Mouse (Mus musculus): Measurements from ENCODE around the gene Kmt2b. TPM values are rescaled to one million over a fixed set of nuclear protein-coding genes. Genes with fewer than 3 reads are reported as not detected.
A peak's percentile ranks its signal among the peaks of the same experiment; 100 is the strongest.

Kmt2b gene
- polyA plus RNA-seq, 1 experiment from 2014 or later, result 13.2 TPM

- ATAC-seq (ENCODE audit: insufficient number of reproducible peaks, insufficient read depth, low FRiP score, low read depth), result no peak
- H3K9ac ChIP-seq (replicated peaks; ENCODE audit: low read depth, low read length), result no peak overlapping the region
- peak overlapping the region; percentile 92; the same call in 1 of the 2 replicates for H3K4me2 ChIP-seq (replicated peaks; ENCODE audit: low read depth, low read length)
- no peaks in the 10 kb centered on the region for H3K9me3 ChIP-seq (ENCODE audit: control insufficient read depth, low read depth, low read length)
- 35% methylated on average over 8 of the region's 8 CpGs for WGBS
- H3K27ac ChIP-seq (ENCODE audit: low read length), result no peak overlapping the region
- no peaks in the 10 kb centered on the region for H3K27me3 ChIP-seq (ENCODE audit: control insufficient read depth, insufficient read depth, low read length)
- no peak overlapping the region for H3K4me3 ChIP-seq (ENCODE audit: low read depth, low read length)
- peaks cover 15% of the 10 kb centered on the region for H3K4me1 ChIP-seq (ENCODE audit: control insufficient read depth, insufficient read depth, low read length)
- H3K36me3 ChIP-seq (ENCODE audit: control insufficient read depth, insufficient read depth, low read length), result peaks cover 39% of the 10 kb centered on the region; the same call in 1 of the 2 replicates
Measured at GRCm38 (mm10) chr7:30532931-30533330, 55.6 kb downstream of the Kmt2b start.

- peaks cover 19% of the 10 kb centered on the region for H3K4me1 ChIP-seq (ENCODE audit: control insufficient read depth, insufficient read depth, low read length)
- 80% methylated on average over 9 of the region's 9 CpGs for WGBS
- H3K4me3 ChIP-seq (ENCODE audit: low read depth, low read length), result no peak overlapping the region
- no peak for ATAC-seq (ENCODE audit: insufficient number of reproducible peaks, insufficient read depth, low FRiP score, low read depth)
- H3K36me3 ChIP-seq (ENCODE audit: control insufficient read depth, insufficient read depth, low read length), result peaks cover 43% of the 10 kb centered on the region; the same call in 1 of the 2 replicates
- H3K9me3 ChIP-seq (ENCODE audit: control insufficient read depth, low read depth, low read length), result no peaks in the 10 kb centered on the region
- H3K4me2 ChIP-seq (replicated peaks; ENCODE audit: low read depth, low read length), result no peak overlapping the region
- no peak overlapping the region for H3K27ac ChIP-seq (ENCODE audit: low read length)
- H3K27me3 ChIP-seq (ENCODE audit: control insufficient read depth, insufficient read depth, low read length), result no peaks in the 10 kb centered on the region
- H3K9ac ChIP-seq (replicated peaks; ENCODE audit: low read depth, low read length), result no peak overlapping the region
Measured at GRCm38 (mm10) chr7:30531291-30531815, 57.2 kb downstream of the Kmt2b start.

- ATAC-seq (ENCODE audit: insufficient number of reproducible peaks, insufficient read depth, low FRiP score, low read depth), result no peak
- H3K4me3 ChIP-seq (ENCODE audit: low read depth, low read length), result no peak overlapping the region
- H3K4me1 ChIP-seq (ENCODE audit: control insufficient read depth, insufficient read depth, low read length), result peaks cover 11% of the 10 kb centered on the region; the same call in 1 of the 2 replicates
- no peak overlapping the region; the same call in 1 of the 2 replicates for H3K4me2 ChIP-seq (replicated peaks; ENCODE audit: low read depth, low read length)
- no peak overlapping the region; the same call in 1 of the 2 replicates for H3K9ac ChIP-seq (replicated peaks; ENCODE audit: low read depth, low read length)
- H3K27ac ChIP-seq (ENCODE audit: low read length), result no peak overlapping the region
- no peaks in the 10 kb centered on the region for H3K27me3 ChIP-seq (ENCODE audit: control insufficient read depth, insufficient read depth, low read length)
- H3K9me3 ChIP-seq (ENCODE audit: control insufficient read depth, low read depth, low read length), result no peaks in the 10 kb centered on the region
- H3K36me3 ChIP-seq (ENCODE audit: control insufficient read depth, insufficient read depth, low read length), result peaks cover 48% of the 10 kb centered on the region; the same call in 1 of the 2 replicates
- whole genome bisulfite sequencing, result 78% methylated on average over 14 of the region's 14 CpGs
Measured at GRCm38 (mm10) chr7:30526981-30527380, 61.5 kb downstream of the Kmt2b start.

- Histone ChIP-seq H3K4me3 (ENCODE audit: low read depth, low read length) (no peak overlapping the region), H3K36me3 (ENCODE audit: control insufficient read depth, insufficient read depth, low read length) (peaks cover 43% of the 10 kb centered on the region; the same call in 1 of the 2 replicates), H3K9me3 (ENCODE audit: control insufficient read depth, low read depth, low read length) (no peaks in the 10 kb centered on the region), H3K4me1 (ENCODE audit: control insufficient read depth, insufficient read depth, low read length) (peaks cover 11% of the 10 kb centered on the region; the same call in 1 of the 2 replicates), H3K27me3 (ENCODE audit: control insufficient read depth, insufficient read depth, low read length) (no peaks in the 10 kb centered on the region), H3K27ac (ENCODE audit: low read length) (0 out of 2 replicates have a peak overlapping the region, but pooled peaks have one; percentile 62), H3K9ac (replicated peaks; ENCODE audit: low read depth, low read length) (peak overlapping the region; percentile 11; the same call in 1 of the 2 replicates), H3K4me2 (replicated peaks; ENCODE audit: low read depth, low read length) (peak overlapping the region; percentile 10; the same call in 1 of the 2 replicates)
- 28% methylated on average over 17 of the region's 17 CpGs for WGBS
- ATAC-seq (ENCODE audit: insufficient number of reproducible peaks, insufficient read depth, low FRiP score, low read depth), result no peak
Measured at GRCm38 (mm10) chr7:30526399-30526798, 62.1 kb downstream of the Kmt2b start.

GRCm38 (mm10) chr7:30525954-30526353, 62.6 kb downstream of the Kmt2b start:
- peak overlapping the region; percentile 11; the same call in 1 of the 2 replicates for H3K9ac ChIP-seq (replicated peaks; ENCODE audit: low read depth, low read length)
- 19% methylated on average over 10 of the region's 10 CpGs for WGBS
- peaks cover 39% of the 10 kb centered on the region; the same call in 1 of the 2 replicates for H3K36me3 ChIP-seq (ENCODE audit: control insufficient read depth, insufficient read depth, low read length)
- H3K4me1 ChIP-seq (ENCODE audit: control insufficient read depth, insufficient read depth, low read length), result peaks cover 11% of the 10 kb centered on the region; the same call in 1 of the 2 replicates
- H3K4me3 ChIP-seq (ENCODE audit: low read depth, low read length), result no peak overlapping the region
- ATAC-seq (ENCODE audit: insufficient number of reproducible peaks, insufficient read depth, low FRiP score, low read depth), result no peak
- H3K4me2 ChIP-seq (replicated peaks; ENCODE audit: low read depth, low read length), result peak overlapping the region; percentile 10; the same call in 1 of the 2 replicates
- H3K9me3 ChIP-seq (ENCODE audit: control insufficient read depth, low read depth, low read length), result no peaks in the 10 kb centered on the region
- no peaks in the 10 kb centered on the region for H3K27me3 ChIP-seq (ENCODE audit: control insufficient read depth, insufficient read depth, low read length)
- H3K27ac ChIP-seq (ENCODE audit: low read length), result 0 out of 2 replicates have a peak overlapping the region, but pooled peaks have one; percentile 62

- Histone ChIP-seq H3K4me1 (ENCODE audit: control insufficient read depth, insufficient read depth, low read length) (peaks cover 11% of the 10 kb centered on the region; the same call in 1 of the 2 replicates), H3K36me3 (ENCODE audit: control insufficient read depth, insufficient read depth, low read length) (peaks cover 28% of the 10 kb centered on the region; the same call in 1 of the 2 replicates), H3K9ac (replicated peaks; ENCODE audit: low read depth, low read length) (no peak overlapping the region), H3K4me3 (ENCODE audit: low read depth, low read length) (no peak overlapping the region), H3K27me3 (ENCODE audit: control insufficient read depth, insufficient read depth, low read length) (no peaks in the 10 kb centered on the region), H3K4me2 (replicated peaks; ENCODE audit: low read depth, low read length) (no peak overlapping the region), H3K27ac (ENCODE audit: low read length) (no peak overlapping the region), H3K9me3 (ENCODE audit: control insufficient read depth, low read depth, low read length) (no peaks in the 10 kb centered on the region)
- 90% methylated on average over 6 of the region's 6 CpGs for WGBS
- ATAC-seq (ENCODE audit: insufficient number of reproducible peaks, insufficient read depth, low FRiP score, low read depth), result no peak
Measured at GRCm38 (mm10) chr7:30524487-30524886, 64.0 kb downstream of the Kmt2b start.

GRCm38 (mm10) chr7:30522871-30523270, 65.7 kb downstream of the Kmt2b start:
- H3K9me3 ChIP-seq (ENCODE audit: control insufficient read depth, low read depth, low read length), result no peaks in the 10 kb centered on the region
- peaks cover 13% of the 10 kb centered on the region; the same call in 1 of the 2 replicates for H3K36me3 ChIP-seq (ENCODE audit: control insufficient read depth, insufficient read depth, low read length)
- WGBS, result 87% methylated on average over 10 of the region's 10 CpGs
- H3K27me3 ChIP-seq (ENCODE audit: control insufficient read depth, insufficient read depth, low read length), result no peaks in the 10 kb centered on the region
- H3K4me2 ChIP-seq (replicated peaks; ENCODE audit: low read depth, low read length), result no peak overlapping the region
- H3K4me3 ChIP-seq (ENCODE audit: low read depth, low read length), result no peak overlapping the region
- H3K27ac ChIP-seq (ENCODE audit: low read length), result no peak overlapping the region
- H3K4me1 ChIP-seq (ENCODE audit: control insufficient read depth, insufficient read depth, low read length), result peaks cover 11% of the 10 kb centered on the region; the same call in 1 of the 2 replicates
- no peak for ATAC-seq (ENCODE audit: insufficient number of reproducible peaks, insufficient read depth, low FRiP score, low read depth)
- H3K9ac ChIP-seq (replicated peaks; ENCODE audit: low read depth, low read length), result no peak overlapping the region

- H3K9me3 ChIP-seq (ENCODE audit: control insufficient read depth, low read depth, low read length), result no peaks in the 10 kb centered on the region
- peaks cover 9% of the 10 kb centered on the region; the same call in 1 of the 2 replicates for H3K36me3 ChIP-seq (ENCODE audit: control insufficient read depth, insufficient read depth, low read length)
- no peak overlapping the region for H3K27ac ChIP-seq (ENCODE audit: low read length)
- no peaks in the 10 kb centered on the region for H3K27me3 ChIP-seq (ENCODE audit: control insufficient read depth, insufficient read depth, low read length)
- H3K4me3 ChIP-seq (ENCODE audit: low read depth, low read length), result no peak overlapping the region
- no peak for ATAC-seq (ENCODE audit: insufficient number of reproducible peaks, insufficient read depth, low FRiP score, low read depth)
- no peak overlapping the region; the same call in 1 of the 2 replicates for H3K9ac ChIP-seq (replicated peaks; ENCODE audit: low read depth, low read length)
- 81% methylated on average over 5 of the region's 5 CpGs for WGBS
- H3K4me1 ChIP-seq (ENCODE audit: control insufficient read depth, insufficient read depth, low read length), result peaks cover 2% of the 10 kb centered on the region; the same call in 1 of the 2 replicates
- H3K4me2 ChIP-seq (replicated peaks; ENCODE audit: low read depth, low read length), result no peak overlapping the region
Measured at GRCm38 (mm10) chr7:30520856-30521255, 67.7 kb downstream of the Kmt2b start.
